Mouse (Mus musculus) embryo, embryonic 10 days (tissue): ENCODE results near the gene Inhbb.

Experiments used
- DNase-seq: peaks from one replicate; pipeline ENCODE4 v3.0.0-alpha.2; 2015; ENCODE audit warnings: low spot score

Gene Inhbb

DNA sequence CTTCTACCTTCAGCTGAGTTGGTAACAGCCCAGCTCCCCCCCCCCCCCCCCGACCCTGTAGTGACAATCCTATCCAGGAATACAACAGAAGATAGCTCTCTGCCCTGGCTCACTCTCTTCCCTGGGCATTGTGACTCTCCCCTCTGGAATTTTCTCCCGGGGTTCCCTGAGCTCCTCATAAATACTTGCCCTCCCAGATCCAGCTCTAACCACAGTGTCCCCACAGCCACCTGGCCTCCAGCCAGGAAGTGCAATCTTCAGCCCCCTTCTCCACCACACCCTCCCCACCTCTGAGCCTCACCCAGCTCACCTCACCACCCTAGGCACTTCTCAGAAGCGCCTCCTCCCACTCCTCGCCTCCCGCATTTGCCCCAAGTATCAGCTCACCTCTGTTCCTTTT, 46.7 kb downstream of the Inhbb start:
- no peak for DNase-seq

DNA sequence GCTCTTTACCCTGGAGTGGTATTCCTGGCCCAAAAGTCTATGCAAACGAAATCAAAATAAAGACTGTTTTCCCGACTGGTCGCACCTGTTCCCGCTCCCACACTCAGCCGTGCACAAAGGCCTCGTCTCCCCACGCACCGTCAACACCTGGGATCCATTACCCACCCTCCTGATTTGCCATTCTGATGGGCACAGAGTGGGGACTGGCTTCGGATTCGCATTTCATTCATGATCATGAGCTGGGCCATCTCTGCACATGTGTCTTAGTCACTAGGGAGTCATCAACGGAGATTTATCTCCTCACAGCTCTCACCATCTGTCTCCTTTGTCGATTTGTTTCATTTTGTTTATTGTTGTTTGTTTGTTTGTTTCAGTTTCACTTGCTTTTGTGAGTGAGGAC, 54.5 kb downstream of the Inhbb start:
- DNase-seq, result no peak

DNA sequence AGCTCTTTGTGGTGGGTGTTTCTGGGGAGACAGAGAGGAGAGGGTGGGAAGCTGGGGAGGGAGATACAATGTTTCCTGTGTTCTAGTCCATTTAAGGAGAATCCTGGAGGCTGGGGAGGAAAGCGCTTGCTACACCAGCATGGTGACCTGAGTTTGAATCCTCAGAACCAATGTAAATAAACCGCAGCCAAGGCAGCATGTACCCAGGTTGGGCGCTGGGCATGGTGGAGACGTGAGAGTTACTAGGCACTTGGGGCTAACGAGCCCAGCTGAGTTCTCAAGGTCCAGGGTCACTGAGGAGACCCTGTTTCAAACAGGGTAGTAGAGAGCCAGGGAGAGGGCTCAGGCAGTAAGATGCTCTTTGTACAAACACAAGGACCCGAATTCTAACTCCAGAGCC, 55.7 kb downstream of the Inhbb start:
- DNase-seq, result no peak
